Mouse (Mus musculus) right cerebral cortex, postnatal 14 days (tissue): ENCODE results near the gene Nubp2.
A peak's percentile ranks its signal among the peaks of the same experiment; 100 is the strongest.

Source experiments
- DNase-seq: peaks from one replicate; pipeline ENCODE4 v3.0.0; 2022

The Nubp2 gene

GRCm38 (mm10) chr17:24886134-24886931 lies at the start of gene Nubp2, which contains the start of gene Spsb3:
TSS of gene Nubp2 (minus strand) at chr17:24886349.
TSS of gene Spsb3 (plus strand) at chr17:24886643.
- peak; percentile 99 for DNase-seq

DNA sequence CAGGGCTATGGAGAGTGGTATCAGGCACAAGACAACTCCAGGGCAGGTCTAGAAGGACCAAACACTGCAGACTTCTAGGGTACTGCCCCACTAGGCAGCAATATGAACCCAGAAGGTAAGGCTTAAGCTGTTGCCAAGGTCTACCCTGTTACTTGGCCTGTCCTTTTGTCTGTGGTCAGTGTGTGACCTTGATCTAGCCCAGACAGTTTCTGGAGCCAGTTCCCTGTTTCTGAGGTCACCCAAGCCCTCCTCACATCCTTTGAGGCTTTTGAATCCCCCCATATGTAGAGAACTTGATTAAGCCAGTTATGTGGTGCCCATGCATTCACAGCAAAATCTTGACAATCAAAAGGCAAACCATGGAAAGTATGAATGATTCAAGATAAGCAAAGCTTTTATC lies 49.5 kb upstream of the Nubp2 start:
- DNase-seq: no peak

GRCm38 (mm10) chr17:24934926-24935325 lies 48.8 kb upstream of the Nubp2 start:
- DNase-seq: no peak

GRCm38 (mm10) chr17:24933163-24933562 lies 47.0 kb upstream of the Nubp2 start:
- no peak for DNase-seq

- DNase-seq: no peak
These were observed 46.3 kb upstream of the Nubp2 start for GRCm38 (mm10) chr17:24932431-24932830.

- DNase-seq: no peak
These were observed 43.4 kb upstream of the Nubp2 start for GRCm38 (mm10) chr17:24929506-24929905.

- DNase-seq: no peak
These were observed 37.1 kb upstream of the Nubp2 start for GRCm38 (mm10) chr17:24923246-24923645.

DNA sequence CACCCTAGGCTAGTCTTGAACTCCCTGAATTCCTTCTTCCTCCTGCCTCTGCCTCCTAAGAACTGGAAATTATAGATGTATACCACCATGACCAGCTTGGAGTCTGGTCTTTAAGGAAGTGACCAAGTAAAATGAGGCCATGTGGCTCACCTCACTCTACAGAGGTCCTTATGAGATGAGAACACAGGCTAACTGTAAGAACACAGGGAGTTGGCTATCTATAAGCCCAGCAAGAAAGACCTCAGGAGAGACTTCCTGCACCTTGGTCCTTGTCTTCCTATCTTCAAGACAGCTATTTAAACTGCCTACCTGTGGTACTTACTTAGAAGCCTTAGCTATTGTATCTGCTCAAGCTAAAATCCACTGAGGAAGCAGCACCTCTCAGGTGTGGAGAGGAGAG lies 27.8 kb upstream of the Nubp2 start:
- DNase-seq: no peak

DNA sequence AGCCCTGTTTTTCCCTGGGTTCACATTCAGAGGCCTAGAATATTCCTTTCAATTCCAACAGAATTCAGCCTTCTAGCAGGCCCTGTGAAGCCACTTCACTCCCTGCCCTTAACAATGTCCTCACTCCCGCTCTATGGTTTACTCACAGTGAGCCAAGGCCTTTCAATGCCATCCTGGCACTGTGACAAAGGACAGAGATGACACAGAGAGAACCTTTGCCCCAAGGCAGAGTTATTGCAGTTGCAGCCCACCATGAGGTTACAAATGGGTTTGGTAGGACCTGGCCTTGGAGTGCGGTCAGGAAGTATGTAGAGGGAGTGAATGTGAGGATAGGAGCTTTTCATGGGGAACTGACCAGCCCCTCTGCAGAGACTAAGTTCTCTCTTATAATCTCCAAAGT lies 21.4 kb upstream of the Nubp2 start:
- no peak for DNase-seq

- no peak for DNase-seq
These were observed 17.6 kb upstream of the Nubp2 start for GRCm38 (mm10) chr17:24903767-24904166.

DNA sequence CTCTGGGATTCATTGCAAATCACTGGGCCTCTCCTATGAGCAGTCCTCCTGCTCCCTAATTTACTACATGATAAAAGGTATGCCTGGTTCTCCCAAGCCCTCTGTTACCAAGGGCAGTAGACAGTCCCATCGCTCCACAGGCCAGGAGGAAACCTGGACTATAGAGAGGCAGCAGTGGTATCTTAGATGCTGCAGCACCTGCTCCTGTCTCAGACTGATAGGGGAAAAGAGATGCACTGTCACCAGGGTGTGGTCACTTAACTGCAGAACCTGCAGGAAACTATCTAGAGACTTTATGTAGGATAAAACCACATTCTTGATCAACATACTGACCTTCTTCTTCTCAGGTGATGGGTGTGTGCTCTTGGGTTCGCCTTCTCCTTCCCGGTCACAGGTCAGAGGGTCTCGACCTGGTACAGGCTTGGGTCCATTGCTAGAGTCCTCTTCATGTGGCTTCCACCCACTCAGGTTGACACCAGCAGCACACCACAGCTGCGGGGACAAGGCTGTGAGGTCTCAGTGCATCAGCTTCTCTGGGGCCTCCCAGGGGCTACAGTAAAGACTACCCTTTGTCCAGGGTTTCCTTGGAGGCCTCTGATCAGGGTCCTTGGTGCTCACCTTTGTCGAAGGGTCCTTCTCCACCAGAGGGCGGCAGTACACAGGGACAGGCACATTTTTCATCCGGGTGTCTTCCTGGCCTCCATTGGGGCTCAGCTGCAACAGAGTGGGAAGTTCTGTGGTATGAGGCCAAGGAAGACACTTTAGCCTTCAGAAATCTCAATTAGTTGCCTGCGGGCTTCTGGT lies 16.7 kb upstream of the Nubp2 start:
- no peak for DNase-seq

GRCm38 (mm10) chr17:24902124-24902523 lies 16.0 kb upstream of the Nubp2 start:
- DNase-seq: no peak

DNA sequence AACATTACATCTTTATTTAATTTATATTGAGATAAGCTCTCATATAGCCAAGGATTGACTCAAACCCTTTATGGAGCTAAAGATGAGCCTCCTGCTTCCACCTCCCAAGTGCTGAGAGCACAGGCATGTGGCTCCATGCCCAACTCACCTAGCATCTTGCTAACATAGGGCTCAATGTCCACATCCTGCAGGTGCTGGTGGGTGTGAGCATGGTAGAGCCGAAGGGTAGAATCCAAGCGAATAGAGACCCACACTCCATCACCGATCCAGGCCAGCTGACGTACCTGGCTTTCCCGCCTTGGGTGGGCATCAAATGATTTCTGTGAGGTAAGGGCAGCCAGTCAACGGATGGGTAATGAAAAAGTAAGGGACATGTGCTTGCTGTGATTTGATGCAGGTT lies 13.9 kb upstream of the Nubp2 start:
- no peak for DNase-seq

- DNase-seq: no peak
These were observed 13.0 kb upstream of the Nubp2 start for GRCm38 (mm10) chr17:24899153-24899552.

- no peak for DNase-seq
These were observed 12.1 kb upstream of the Nubp2 start for GRCm38 (mm10) chr17:24898041-24898854.

GRCm38 (mm10) chr17:24897600-24897999 lies 11.5 kb upstream of the Nubp2 start:
- no peak for DNase-seq

GRCm38 (mm10) chr17:24896993-24897269 lies 10.8 kb upstream of the Nubp2 start:
- DNase-seq: no peak

- DNase-seq: peak; percentile 74
These were observed 10.3 kb upstream of the Nubp2 start, which contains the start of gene Nme3 for GRCm38 (mm10) chr17:24896241-24896992. TSS of gene Nme3 (plus strand) at chr17:24896500.

GRCm38 (mm10) chr17:24895571-24896240 lies 9.6 kb upstream of the Nubp2 start:
- no peak for DNase-seq

GRCm38 (mm10) chr17:24894995-24895547 lies 8.9 kb upstream of the Nubp2 start, which contains the start of the genes Eme2 and Mrps34:
TSS of gene Eme2 (minus strand) at chr17:24895087.
TSS of gene Mrps34 (plus strand) at chr17:24895116.
- peak; percentile 82 for DNase-seq
